9 mouse cellular contexts compared by ENCODE assay signal in genomic region chr4:55292277-55292676, GRCm38 (mm10). TPM values are rescaled to one million over a fixed set of nuclear protein-coding genes. Genes with fewer than 3 reads are reported as not detected.
DNase-seq lines count a peak whose midpoint lies in the region; ATAC-seq and TF ChIP-seq lines count a peak whose summit lies in the region.
"Had no signal": no experiment of that assay in that cellular context is flagged by ENCODE, and none has a peak within 500 bp of the region (broad histone marks: within the 10 kb centered on the region; RNA-seq: fewer than 3 reads in every experiment).

No protein-coding gene starts in this region.

- 91% methylated on average over 5 of the region's 5 CpGs for WGBS in heart, adult 2 months
- 79% methylated on average over 5 of the region's 5 CpGs for WGBS in heart, embryonic 10.5 days
- 92% methylated on average over 5 of the region's 5 CpGs for WGBS in neural tube, embryonic 15.5 days
- 86% methylated on average over 5 of the region's 5 CpGs for WGBS in limb, embryonic 10.5 days
- WGBS in heart, embryonic 12.5 days = 78% methylated on average over 5 of the region's 5 CpGs

- intact Hi-C loops in heart, adult 2 months (cut with DNase I) = no loop called here

- no peak for DNase-seq in heart, adult 2 months
- DNase-seq in heart, embryonic 10.5 days (ENCODE audit: low spot score) = no peak
- peak; percentile 24 for DNase-seq in neural tube, embryonic 10.5 days (ENCODE audit: extremely low spot score, low spot score)
- DNase-seq in c-Kit-positive CD71-positive TER-119-positive erythroid progenitor cells, embryonic 14.5 days (ENCODE audit: low spot score) = peak; percentile 55
- peak; percentile 63 for DNase-seq in thymus, postnatal 0 days (ENCODE audit: low spot score)
- no peak for DNase-seq in limb, embryonic 10.5 days (ENCODE audit: low spot score)
- DNase-seq: cerebellum, adult 8-10 months had no signal

- no peaks in the 10 kb centered on the region for H3K4me1 ChIP-seq in heart, adult 2 months (ENCODE audit: control insufficient read depth, insufficient read depth, low read length)
- peaks cover 12% of the 10 kb centered on the region for H3K4me1 ChIP-seq in heart, embryonic 10.5 days
- H3K4me1 ChIP-seq in neural tube, embryonic 15.5 days = peaks cover 25% of the 10 kb centered on the region
- H3K4me1 ChIP-seq in limb, embryonic 10.5 days = peaks cover 11% of the 10 kb centered on the region; the same call in 1 of the 2 replicates
- peaks cover 11% of the 10 kb centered on the region for H3K4me1 ChIP-seq in heart, embryonic 12.5 days (replicated peaks)

- no peak for ATAC-seq in neural tube, embryonic 15.5 days (ENCODE audit: low FRiP score)
- no peak for ATAC-seq in heart, embryonic 12.5 days (ENCODE audit: insufficient number of reproducible peaks, low FRiP score)

- no peak overlapping the region for H3K9ac ChIP-seq in heart, adult 2 months (ENCODE audit: low read depth, low read length)
- H3K9ac ChIP-seq in neural tube, embryonic 15.5 days (replicated peaks) = no peak overlapping the region
- no peak overlapping the region for H3K9ac ChIP-seq in heart, embryonic 12.5 days

- no peaks in the 10 kb centered on the region for H3K36me3 ChIP-seq in heart, adult 2 months (ENCODE audit: control insufficient read depth, insufficient read depth, low read length)
- no peaks in the 10 kb centered on the region for H3K36me3 ChIP-seq in heart, embryonic 10.5 days
- no peaks in the 10 kb centered on the region for H3K36me3 ChIP-seq in neural tube, embryonic 15.5 days
- H3K36me3 ChIP-seq in limb, embryonic 10.5 days = no peaks in the 10 kb centered on the region
- H3K36me3 ChIP-seq in heart, embryonic 12.5 days = no peaks in the 10 kb centered on the region

- no peak overlapping the region for H3K4me3 ChIP-seq in heart, adult 2 months
- no peak overlapping the region for H3K4me3 ChIP-seq in heart, embryonic 10.5 days
- no peak overlapping the region for H3K4me3 ChIP-seq in neural tube, embryonic 15.5 days (replicated peaks)
- no peak overlapping the region for H3K4me3 ChIP-seq in limb, embryonic 10.5 days
- no peak overlapping the region for H3K4me3 ChIP-seq in heart, embryonic 12.5 days

- TF ChIP-seq EP300 in heart, adult 2 months (IDR thresholded peaks at IDR 0.05; ENCODE audit: insufficient read depth, low read depth, low read length) = no peak

- no peaks in the 10 kb centered on the region for H3K9me3 ChIP-seq in heart, embryonic 10.5 days
- H3K9me3 ChIP-seq in neural tube, embryonic 15.5 days (replicated peaks) = no peaks in the 10 kb centered on the region
- no peaks in the 10 kb centered on the region for H3K9me3 ChIP-seq in limb, embryonic 10.5 days (replicated peaks)
- no peaks in the 10 kb centered on the region for H3K9me3 ChIP-seq in heart, embryonic 12.5 days (replicated peaks)

- H3K27ac ChIP-seq in heart, adult 2 months = no peak overlapping the region
- no peak overlapping the region for H3K27ac ChIP-seq in heart, embryonic 10.5 days
- no peak overlapping the region for H3K27ac ChIP-seq in neural tube, embryonic 15.5 days (replicated peaks)
- no peak overlapping the region for H3K27ac ChIP-seq in limb, embryonic 10.5 days
- H3K27ac ChIP-seq in heart, embryonic 12.5 days (ENCODE audit: poor library complexity, severe bottlenecking) = no peak overlapping the region

- no peaks in the 10 kb centered on the region; the same call in 1 of the 2 replicates for H3K27me3 ChIP-seq in heart, adult 2 months (ENCODE audit: control insufficient read depth, insufficient read depth, low read length)
- H3K27me3 ChIP-seq in heart, embryonic 10.5 days (ENCODE audit: insufficient read depth, poor library complexity, severe bottlenecking) = no peaks in the 10 kb centered on the region
- H3K27me3 ChIP-seq in neural tube, embryonic 15.5 days (replicated peaks) = no peaks in the 10 kb centered on the region
- H3K27me3 ChIP-seq in limb, embryonic 10.5 days (ENCODE audit: low read depth, poor library complexity, severe bottlenecking) = no peaks in the 10 kb centered on the region
- no peaks in the 10 kb centered on the region for H3K27me3 ChIP-seq in heart, embryonic 12.5 days (replicated peaks)

- no peaks in the 10 kb centered on the region for H3K79me2 ChIP-seq in heart, adult 2 months (replicated peaks; ENCODE audit: control insufficient read depth, insufficient read depth, low read length)

- H3K4me2 ChIP-seq in neural tube, embryonic 15.5 days = no peak overlapping the region
- no peak overlapping the region for H3K4me2 ChIP-seq in heart, embryonic 12.5 days

- TF ChIP-seq POLR2A in heart, adult 2 months (IDR thresholded peaks at IDR 0.05; ENCODE audit: insufficient read depth, low read depth, low read length) = no peak

- TF ChIP-seq CTCF in heart, adult 2 months (IDR thresholded peaks at IDR 0.05) = peak; percentile 46

RNA-seq across cellular contexts. Expression of gene Rad23b, which starts 57.6 kb away (rescaled TPM):
- total RNA-seq in heart, adult 2 months (2021) = 100 to 1,000 TPM; 113 to 121 TPM
- polyA plus RNA-seq in heart, adult 2 months (2012; rRNA removed) = 124 and 137 TPM in 2 replicates
- 64.8 and 85.9 TPM in 2 replicates for polyA plus RNA-seq in heart, embryonic 10.5 days (2016; fragmentation: Nextera tagmentation; extraction: Ambion mirVana)
- polyA plus RNA-seq in neural tube, embryonic 15.5 days (2015; fragmentation: Nextera tagmentation; extraction: Ambion mirVana) = 96.1 and 99.2 TPM in 2 replicates
- polyA plus RNA-seq in thymus, postnatal 0 days (2015; fragmentation: Nextera tagmentation; extraction: Ambion mirVana) = 63.9 and 68.6 TPM in 2 replicates
- polyA plus RNA-seq in limb, embryonic 10.5 days (2016; fragmentation: Nextera tagmentation; extraction: Ambion mirVana) = 87.3 and 88.1 TPM in 2 replicates
- 82.3 and 83.0 TPM in 2 replicates for polyA plus RNA-seq in heart, embryonic 12.5 days (2016; fragmentation: Nextera tagmentation; extraction: Ambion mirVana)

Comparison
In these comparisons a context has a peak if more than half of its experiments do, and no peak if none do; other contexts are left out.
1. DNase-seq: peak in neural tube, embryonic 10.5 days (single experiment), c-Kit-positive CD71-positive TER-119-positive erythroid progenitor cells, embryonic 14.5 days (single experiment) and thymus, postnatal 0 days (single experiment); none in heart, adult 2 months (0 of 2), heart, embryonic 10.5 days (single experiment) and limb, embryonic 10.5 days (single experiment).